Mouse (Mus musculus): Measurements from ENCODE around the gene Plch2. TPM values are rescaled to one million over a fixed set of nuclear protein-coding genes. Genes with fewer than 3 reads are reported as not detected.

The Plch2 gene
- polyA plus RNA-seq, 1 experiment from 2014 or later, result 2.1 TPM

- ATAC-seq (ENCODE audit: low FRiP score) (no peak), DNase-seq (ENCODE audit: low spot score) (no peak)
- peaks cover 35% of the 10 kb centered on the region for H3K27me3 ChIP-seq (ENCODE audit: control insufficient read depth, insufficient read depth, low read length)
- peak overlapping the region; percentile 63 for H3K9ac ChIP-seq (ENCODE audit: low read depth, low read length)
- H3K36me3 ChIP-seq (ENCODE audit: control insufficient read depth, insufficient read depth, low read length), result no peaks in the 10 kb centered on the region
- 2% methylated on average over 51 of the region's 65 CpGs for WGBS
- no peak overlapping the region for H3K27ac ChIP-seq (ENCODE audit: low read depth, low read length)
- peak overlapping the region; percentile 43 for H3K4me3 ChIP-seq (ENCODE audit: low read depth, low read length)
- peak overlapping the region; percentile 96 for H3K4me2 ChIP-seq (replicated peaks; ENCODE audit: low read depth, low read length)
- H3K9me3 ChIP-seq (ENCODE audit: control insufficient read depth, low read length), result no peaks in the 10 kb centered on the region
- peaks cover 16% of the 10 kb centered on the region for H3K4me1 ChIP-seq (replicated peaks; ENCODE audit: control insufficient read depth, insufficient read depth, low read length)
Measured at GRCm38 (mm10) chr4:155042606-155043288, 13.8 kb downstream of the Plch2 start.

- no peaks in the 10 kb centered on the region for H3K9me3 ChIP-seq (ENCODE audit: control insufficient read depth, low read length)
- H3K9ac ChIP-seq (ENCODE audit: low read depth, low read length), result no peak overlapping the region; the same call in 1 of the 2 replicates
- no peak overlapping the region for H3K4me3 ChIP-seq (ENCODE audit: low read depth, low read length)
- H3K27me3 ChIP-seq (ENCODE audit: control insufficient read depth, insufficient read depth, low read length), result peaks cover 35% of the 10 kb centered on the region
- no peak overlapping the region for H3K4me2 ChIP-seq (replicated peaks; ENCODE audit: low read depth, low read length)
- DNase-seq (ENCODE audit: low spot score) (no peak), ATAC-seq (ENCODE audit: low FRiP score) (no peak)
- no peaks in the 10 kb centered on the region for H3K36me3 ChIP-seq (ENCODE audit: control insufficient read depth, insufficient read depth, low read length)
- H3K27ac ChIP-seq (ENCODE audit: low read depth, low read length), result no peak overlapping the region
- 65% methylated on average over 6 of the region's 6 CpGs for WGBS
- H3K4me1 ChIP-seq (replicated peaks; ENCODE audit: control insufficient read depth, insufficient read depth, low read length), result peaks cover 16% of the 10 kb centered on the region
Measured at GRCm38 (mm10) chr4:155040696-155041095, 15.9 kb downstream of the Plch2 start.

- WGBS, result 27% methylated on average over 9 of the region's 9 CpGs
- Histone ChIP-seq H3K4me2 (replicated peaks; ENCODE audit: low read depth, low read length) (no peak overlapping the region), H3K36me3 (ENCODE audit: control insufficient read depth, insufficient read depth, low read length) (no peaks in the 10 kb centered on the region), H3K27ac (ENCODE audit: low read depth, low read length) (no peak overlapping the region), H3K9me3 (ENCODE audit: control insufficient read depth, low read length) (no peaks in the 10 kb centered on the region), H3K27me3 (ENCODE audit: control insufficient read depth, insufficient read depth, low read length) (peaks cover 35% of the 10 kb centered on the region), H3K4me1 (replicated peaks; ENCODE audit: control insufficient read depth, insufficient read depth, low read length) (peaks cover 16% of the 10 kb centered on the region), H3K9ac (ENCODE audit: low read depth, low read length) (peak overlapping the region; percentile 7; the same call in 1 of the 2 replicates), H3K4me3 (ENCODE audit: low read depth, low read length) (no peak overlapping the region)
- ATAC-seq (ENCODE audit: low FRiP score) (peak; percentile 34; the same call in 1 of the 2 replicates), DNase-seq (ENCODE audit: low spot score) (peak; percentile 51)
Measured at GRCm38 (mm10) chr4:155040197-155040596, 16.4 kb downstream of the Plch2 start.

- WGBS, result 65% methylated on average over 13 of the region's 13 CpGs
- no peak for ATAC-seq (ENCODE audit: low FRiP score)
- Histone ChIP-seq H3K4me2 (replicated peaks; ENCODE audit: low read depth, low read length) (no peak overlapping the region), H3K9ac (ENCODE audit: low read depth, low read length) (no peak overlapping the region), H3K36me3 (ENCODE audit: control insufficient read depth, insufficient read depth, low read length) (no peaks in the 10 kb centered on the region), H3K4me3 (ENCODE audit: low read depth, low read length) (no peak overlapping the region), H3K27ac (ENCODE audit: low read depth, low read length) (no peak overlapping the region), H3K4me1 (replicated peaks; ENCODE audit: control insufficient read depth, insufficient read depth, low read length) (peaks cover 19% of the 10 kb centered on the region), H3K9me3 (ENCODE audit: control insufficient read depth, low read length) (no peaks in the 10 kb centered on the region), H3K27me3 (ENCODE audit: control insufficient read depth, insufficient read depth, low read length) (0 out of 2 replicates have a peak, but pooled peaks cover 2% of the 10 kb centered on the region)
- DNase-seq (ENCODE audit: low spot score), result no peak
Measured at GRCm38 (mm10) chr4:155034787-155035186, 21.8 kb downstream of the Plch2 start.

- H3K4me2 ChIP-seq (replicated peaks; ENCODE audit: low read depth, low read length), result no peak overlapping the region
- DNase-seq (ENCODE audit: low spot score), result no peak
- peaks cover 17% of the 10 kb centered on the region for H3K4me1 ChIP-seq (replicated peaks; ENCODE audit: control insufficient read depth, insufficient read depth, low read length)
- H3K9ac ChIP-seq (ENCODE audit: low read depth, low read length), result no peak overlapping the region
- no peaks in the 10 kb centered on the region for H3K9me3 ChIP-seq (ENCODE audit: control insufficient read depth, low read length)
- H3K27me3 ChIP-seq (ENCODE audit: control insufficient read depth, insufficient read depth, low read length), result 0 out of 2 replicates have a peak, but pooled peaks cover 2% of the 10 kb centered on the region
- no peak overlapping the region for H3K27ac ChIP-seq (ENCODE audit: low read depth, low read length)
- H3K36me3 ChIP-seq (ENCODE audit: control insufficient read depth, insufficient read depth, low read length), result no peaks in the 10 kb centered on the region
- no peak for ATAC-seq (ENCODE audit: low FRiP score)
- 23% methylated on average over 7 of the region's 7 CpGs for WGBS
- H3K4me3 ChIP-seq (ENCODE audit: low read depth, low read length), result no peak overlapping the region
Measured at GRCm38 (mm10) chr4:155034202-155034601, 22.4 kb downstream of the Plch2 start.

GRCm38 (mm10) chr4:155033115-155033514 is 23.5 kb downstream of the Plch2 start:
- WGBS, result 23% methylated on average over 6 of the region's 6 CpGs
- Histone ChIP-seq H3K4me2 (replicated peaks; ENCODE audit: low read depth, low read length) (no peak overlapping the region), H3K27ac (ENCODE audit: low read depth, low read length) (no peak overlapping the region), H3K9ac (ENCODE audit: low read depth, low read length) (no peak overlapping the region), H3K4me3 (ENCODE audit: low read depth, low read length) (no peak overlapping the region), H3K36me3 (ENCODE audit: control insufficient read depth, insufficient read depth, low read length) (no peaks in the 10 kb centered on the region), H3K9me3 (ENCODE audit: control insufficient read depth, low read length) (no peaks in the 10 kb centered on the region), H3K27me3 (ENCODE audit: control insufficient read depth, insufficient read depth, low read length) (0 out of 2 replicates have a peak, but pooled peaks cover 2% of the 10 kb centered on the region), H3K4me1 (replicated peaks; ENCODE audit: control insufficient read depth, insufficient read depth, low read length) (peaks cover 17% of the 10 kb centered on the region)
- DNase-seq (ENCODE audit: low spot score) (no peak), ATAC-seq (ENCODE audit: low FRiP score) (no peak)

- DNase-seq (ENCODE audit: low spot score), result no peak
- Histone ChIP-seq H3K9ac (ENCODE audit: low read depth, low read length) (no peak overlapping the region), H3K4me1 (replicated peaks; ENCODE audit: control insufficient read depth, insufficient read depth, low read length) (peaks cover 5% of the 10 kb centered on the region), H3K4me2 (replicated peaks; ENCODE audit: low read depth, low read length) (no peak overlapping the region), H3K36me3 (ENCODE audit: control insufficient read depth, insufficient read depth, low read length) (no peaks in the 10 kb centered on the region), H3K9me3 (ENCODE audit: control insufficient read depth, low read length) (no peaks in the 10 kb centered on the region), H3K4me3 (ENCODE audit: low read depth, low read length) (no peak overlapping the region), H3K27ac (ENCODE audit: low read depth, low read length) (no peak overlapping the region), H3K27me3 (ENCODE audit: control insufficient read depth, insufficient read depth, low read length) (no peaks in the 10 kb centered on the region)
- 85% methylated on average over 11 of the region's 11 CpGs for WGBS
- ATAC-seq (ENCODE audit: low FRiP score), result peak; percentile 30; the same call in 1 of the 2 replicates
Measured at GRCm38 (mm10) chr4:155024170-155025010, 32.2 kb downstream of the Plch2 start.

GRCm38 (mm10) chr4:155022228-155022855 is 34.2 kb downstream of the Plch2 start:
- H3K4me3 ChIP-seq (ENCODE audit: low read depth, low read length), result no peak overlapping the region
- 74% methylated on average over 7 of the region's 7 CpGs for WGBS
- DNase-seq (ENCODE audit: low spot score) (no peak), ATAC-seq (ENCODE audit: low FRiP score) (no peak)
- H3K9me3 ChIP-seq (ENCODE audit: control insufficient read depth, low read length), result no peaks in the 10 kb centered on the region
- H3K27me3 ChIP-seq (ENCODE audit: control insufficient read depth, insufficient read depth, low read length), result no peaks in the 10 kb centered on the region
- no peak overlapping the region for H3K9ac ChIP-seq (ENCODE audit: low read depth, low read length)
- H3K4me2 ChIP-seq (replicated peaks; ENCODE audit: low read depth, low read length), result no peak overlapping the region
- H3K4me1 ChIP-seq (replicated peaks; ENCODE audit: control insufficient read depth, insufficient read depth, low read length), result peaks cover 14% of the 10 kb centered on the region
- no peak overlapping the region for H3K27ac ChIP-seq (ENCODE audit: low read depth, low read length)
- no peaks in the 10 kb centered on the region for H3K36me3 ChIP-seq (ENCODE audit: control insufficient read depth, insufficient read depth, low read length)
